Mouse (Mus musculus): Measurements from ENCODE around the gene Arnt2. TPM values are rescaled to one million over a fixed set of nuclear protein-coding genes. Genes with fewer than 3 reads are reported as not detected.

The Arnt2 gene
- polyA plus RNA-seq, 1 experiment, result 5.6 TPM

DNA sequence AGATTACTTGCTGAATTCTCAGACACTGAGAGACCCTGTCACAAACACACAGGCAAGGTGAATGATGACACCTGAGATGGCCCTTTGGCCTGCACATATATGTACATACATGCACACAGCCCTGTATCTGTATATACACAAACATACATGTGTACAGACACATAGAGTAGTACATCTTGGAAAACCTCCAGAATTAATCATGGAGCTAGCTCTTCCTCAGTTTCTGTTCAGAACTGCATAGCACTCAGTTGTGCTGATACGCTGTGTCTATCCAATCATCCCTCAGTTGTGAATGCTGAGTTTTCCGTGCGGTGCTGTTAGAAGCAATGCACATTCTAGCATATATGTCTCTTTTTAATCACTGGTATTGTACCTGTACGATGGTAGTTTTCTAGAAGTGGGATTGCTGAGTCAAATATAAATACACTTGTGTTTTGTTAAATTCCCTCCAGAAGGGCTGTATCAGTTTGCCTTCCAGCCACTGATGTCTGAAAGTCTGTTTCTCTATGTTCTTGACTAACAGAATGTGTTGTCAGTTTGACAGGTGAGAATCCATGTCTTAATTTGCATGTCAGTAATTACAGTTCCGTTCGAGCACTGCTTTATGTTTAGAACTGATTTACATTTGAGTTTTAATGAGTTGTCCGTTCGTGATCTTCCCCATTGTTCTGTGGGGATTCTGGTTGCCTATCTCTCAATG lies 123.3 kb downstream of the Arnt2 start:
- no peaks in the 10 kb centered on the region for H3K36me3 ChIP-seq (ENCODE audit: control insufficient read depth, insufficient read depth, low read length)
- no peak for TF ChIP-seq CTCF (IDR thresholded peaks at IDR 0.05; ENCODE audit: control insufficient read depth, insufficient read depth, insufficient replicate concordance, low read depth, low read length)
- TF ChIP-seq POLR2A (IDR thresholded peaks at IDR 0.05; ENCODE audit: control insufficient read depth, low read depth, low read length), result no peak
- H3K27me3 ChIP-seq (ENCODE audit: control insufficient read depth, insufficient read depth, low read length), result no peaks in the 10 kb centered on the region
- H3K4me3 ChIP-seq (ENCODE audit: control insufficient read depth, low read depth, low read length), result no peak overlapping the region
- H3K4me1 ChIP-seq (ENCODE audit: control insufficient read depth, insufficient read depth, low read length), result no peaks in the 10 kb centered on the region
- no peak overlapping the region for H3K27ac ChIP-seq (ENCODE audit: control insufficient read depth, insufficient read depth, low read depth, low read length)

DNA sequence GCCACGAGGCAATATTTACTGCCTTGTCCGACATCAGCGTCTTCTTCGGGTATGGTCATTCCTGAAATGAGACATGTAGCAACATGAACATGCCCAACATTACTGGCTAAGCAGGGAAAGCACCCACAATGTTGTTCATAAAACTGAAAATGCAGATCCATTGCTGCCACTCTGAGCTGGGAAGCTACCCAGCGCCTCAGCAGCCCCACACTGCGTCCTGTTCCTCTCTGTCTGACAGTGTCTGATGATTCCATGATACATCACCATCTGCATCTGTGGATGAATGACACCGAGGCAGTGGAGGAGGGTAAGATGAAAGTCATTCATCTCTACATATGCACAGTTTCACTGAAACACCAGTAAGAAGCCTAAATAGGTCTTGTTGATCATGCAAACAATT lies 124.2 kb downstream of the Arnt2 start:
- Histone ChIP-seq H3K36me3 (ENCODE audit: control insufficient read depth, insufficient read depth, low read length) (no peaks in the 10 kb centered on the region), H3K4me3 (ENCODE audit: control insufficient read depth, low read depth, low read length) (no peak overlapping the region)
- TF ChIP-seq CTCF (IDR thresholded peaks at IDR 0.05; ENCODE audit: control insufficient read depth, insufficient read depth, insufficient replicate concordance, low read depth, low read length), result no peak
- no peak for TF ChIP-seq POLR2A (IDR thresholded peaks at IDR 0.05; ENCODE audit: control insufficient read depth, low read depth, low read length)

DNA sequence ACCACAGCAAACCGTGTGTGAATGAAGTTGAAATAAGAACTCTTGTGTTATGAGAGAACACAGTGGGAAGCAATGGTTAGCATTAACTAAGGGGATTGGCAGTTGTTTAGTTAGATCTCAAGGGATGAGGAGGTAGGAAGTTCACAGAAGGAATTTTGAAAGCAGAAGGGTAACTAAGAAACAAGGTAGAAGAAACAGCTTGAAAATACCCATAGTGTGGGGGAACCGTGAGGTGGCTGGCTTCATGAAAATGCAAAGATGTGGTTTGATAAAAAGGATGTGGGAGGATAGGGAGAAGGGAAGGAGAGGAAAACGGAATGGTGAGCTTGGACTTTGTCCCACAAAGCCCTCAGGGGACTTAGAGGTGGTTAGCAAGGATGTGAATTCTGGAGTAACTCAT lies 125.0 kb downstream of the Arnt2 start:
- Histone ChIP-seq H3K27ac (ENCODE audit: control insufficient read depth, insufficient read depth, low read depth, low read length) (no peak overlapping the region), H3K4me1 (ENCODE audit: control insufficient read depth, insufficient read depth, low read length) (no peaks in the 10 kb centered on the region), H3K36me3 (ENCODE audit: control insufficient read depth, insufficient read depth, low read length) (no peaks in the 10 kb centered on the region), H3K27me3 (ENCODE audit: control insufficient read depth, insufficient read depth, low read length) (no peaks in the 10 kb centered on the region), H3K4me3 (ENCODE audit: control insufficient read depth, low read depth, low read length) (no peak overlapping the region)
- no peak for TF ChIP-seq CTCF (IDR thresholded peaks at IDR 0.05; ENCODE audit: control insufficient read depth, insufficient read depth, insufficient replicate concordance, low read depth, low read length)
- TF ChIP-seq POLR2A (IDR thresholded peaks at IDR 0.05; ENCODE audit: control insufficient read depth, low read depth, low read length), result no peak

More for the DNA sequence above, 124.2 kb downstream of the Arnt2 start:
- H3K27ac ChIP-seq (ENCODE audit: control insufficient read depth, insufficient read depth, low read depth, low read length), result no peak overlapping the region
- no peaks in the 10 kb centered on the region for H3K27me3 ChIP-seq (ENCODE audit: control insufficient read depth, insufficient read depth, low read length)
- H3K4me1 ChIP-seq (ENCODE audit: control insufficient read depth, insufficient read depth, low read length), result no peaks in the 10 kb centered on the region

DNA sequence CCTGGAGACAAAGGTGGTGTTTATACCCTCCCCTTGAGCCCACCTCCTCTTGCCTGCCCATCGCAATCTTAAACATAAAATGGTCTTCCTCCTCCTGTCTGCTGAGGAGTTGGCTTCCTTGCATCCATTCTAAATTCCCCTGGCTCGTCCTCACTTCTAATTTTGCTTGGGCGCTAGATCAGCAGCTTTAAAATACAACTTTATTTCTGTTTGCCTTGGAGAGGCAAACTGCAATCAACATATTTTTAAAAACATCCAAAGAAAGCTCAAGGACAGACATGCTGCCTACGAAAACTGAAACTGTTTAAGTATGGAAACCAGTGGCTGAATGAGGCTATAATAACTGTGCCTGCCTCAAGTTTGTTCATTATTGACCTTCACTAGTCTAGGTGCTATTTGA lies 127.7 kb downstream of the Arnt2 start:
- Histone ChIP-seq H3K4me1 (ENCODE audit: control insufficient read depth, insufficient read depth, low read length) (no peaks in the 10 kb centered on the region), H3K4me3 (ENCODE audit: control insufficient read depth, low read depth, low read length) (no peak overlapping the region), H3K27ac (ENCODE audit: control insufficient read depth, insufficient read depth, low read depth, low read length) (no peak overlapping the region), H3K27me3 (ENCODE audit: control insufficient read depth, insufficient read depth, low read length) (no peaks in the 10 kb centered on the region), H3K36me3 (ENCODE audit: control insufficient read depth, insufficient read depth, low read length) (no peaks in the 10 kb centered on the region)
- TF ChIP-seq POLR2A (IDR thresholded peaks at IDR 0.05; ENCODE audit: control insufficient read depth, low read depth, low read length) (no peak), CTCF (IDR thresholded peaks at IDR 0.05; ENCODE audit: control insufficient read depth, insufficient read depth, insufficient replicate concordance, low read depth, low read length) (no peak)

DNA sequence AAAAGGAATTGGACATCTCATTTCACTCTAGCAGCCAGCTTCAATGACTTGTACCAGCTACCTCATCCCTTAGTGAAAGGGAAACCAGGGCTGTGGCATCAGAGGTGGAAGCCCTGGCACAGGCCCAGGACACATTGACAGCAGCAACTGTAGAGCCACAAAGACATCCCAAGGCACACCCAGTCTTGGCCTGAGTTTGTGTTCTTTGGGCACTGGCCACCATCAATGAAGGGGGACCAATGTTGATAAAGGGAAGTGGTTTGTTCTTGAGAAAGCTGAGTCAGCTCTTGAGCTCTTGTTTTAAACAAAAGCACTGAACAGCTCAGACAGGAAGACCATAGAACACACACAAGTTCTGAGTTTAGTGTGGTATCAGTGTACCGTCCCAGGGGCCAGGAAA lies 130.7 kb downstream of the Arnt2 start:
- TF ChIP-seq CTCF (IDR thresholded peaks at IDR 0.05; ENCODE audit: control insufficient read depth, insufficient read depth, insufficient replicate concordance, low read depth, low read length), result no peak
- no peak for TF ChIP-seq POLR2A (IDR thresholded peaks at IDR 0.05; ENCODE audit: control insufficient read depth, low read depth, low read length)
- Histone ChIP-seq H3K4me3 (ENCODE audit: control insufficient read depth, low read depth, low read length) (no peak overlapping the region), H3K27ac (ENCODE audit: control insufficient read depth, insufficient read depth, low read depth, low read length) (no peak overlapping the region), H3K36me3 (ENCODE audit: control insufficient read depth, insufficient read depth, low read length) (no peaks in the 10 kb centered on the region), H3K4me1 (ENCODE audit: control insufficient read depth, insufficient read depth, low read length) (no peaks in the 10 kb centered on the region), H3K27me3 (ENCODE audit: control insufficient read depth, insufficient read depth, low read length) (no peaks in the 10 kb centered on the region)

DNA sequence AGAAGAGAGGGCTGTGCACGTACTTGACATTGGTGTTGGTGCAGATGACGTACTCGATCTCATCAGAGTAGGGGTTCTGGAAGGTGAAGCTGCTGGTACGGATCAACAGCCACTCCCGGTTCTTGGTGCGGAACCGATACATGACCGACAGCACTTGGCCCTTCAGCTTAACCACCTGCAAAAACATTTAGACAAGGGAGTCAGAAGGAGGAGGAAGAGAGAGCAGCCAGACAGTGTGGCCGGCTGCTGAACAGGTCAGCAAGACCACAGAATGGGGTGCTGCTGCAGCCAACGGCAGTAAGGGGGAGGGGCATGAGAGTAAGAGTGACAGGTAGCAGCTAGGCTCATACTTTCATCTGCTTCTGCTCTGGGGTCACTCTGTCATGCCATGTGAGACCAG lies 134.7 kb downstream of the Arnt2 start:
- TF ChIP-seq POLR2A (IDR thresholded peaks at IDR 0.05; ENCODE audit: control insufficient read depth, low read depth, low read length) (no peak), CTCF (IDR thresholded peaks at IDR 0.05; ENCODE audit: control insufficient read depth, insufficient read depth, insufficient replicate concordance, low read depth, low read length) (no peak)
- H3K4me3 ChIP-seq (ENCODE audit: control insufficient read depth, low read depth, low read length), result no peak overlapping the region
- no peaks in the 10 kb centered on the region for H3K36me3 ChIP-seq (ENCODE audit: control insufficient read depth, insufficient read depth, low read length)

DNA sequence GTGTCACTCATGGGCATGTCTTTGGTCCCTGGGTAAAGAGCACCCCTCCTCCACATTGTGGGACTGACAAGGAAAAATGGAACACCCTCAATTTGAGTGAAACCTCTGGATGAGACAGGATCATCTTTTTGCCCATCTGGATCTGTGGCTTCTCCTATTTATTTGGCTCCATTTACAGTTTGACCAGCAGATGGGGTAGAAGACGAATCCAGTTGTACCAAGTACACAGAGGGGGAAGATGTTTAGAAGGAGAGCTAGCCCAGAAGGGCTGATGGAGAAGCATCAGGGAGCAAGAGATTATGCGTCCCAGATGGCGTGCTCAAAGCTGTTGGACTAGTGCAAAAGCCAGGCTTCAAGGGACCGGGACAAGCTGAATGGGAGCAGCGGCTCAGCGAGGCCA lies 136.0 kb downstream of the Arnt2 start:
- TF ChIP-seq POLR2A (IDR thresholded peaks at IDR 0.05; ENCODE audit: control insufficient read depth, low read depth, low read length), result no peak
- no peak for TF ChIP-seq CTCF (IDR thresholded peaks at IDR 0.05; ENCODE audit: control insufficient read depth, insufficient read depth, insufficient replicate concordance, low read depth, low read length)
- Histone ChIP-seq H3K27me3 (ENCODE audit: control insufficient read depth, insufficient read depth, low read length) (no peaks in the 10 kb centered on the region), H3K4me1 (ENCODE audit: control insufficient read depth, insufficient read depth, low read length) (no peaks in the 10 kb centered on the region), H3K36me3 (ENCODE audit: control insufficient read depth, insufficient read depth, low read length) (no peaks in the 10 kb centered on the region), H3K27ac (ENCODE audit: control insufficient read depth, insufficient read depth, low read depth, low read length) (no peak overlapping the region), H3K4me3 (ENCODE audit: control insufficient read depth, low read depth, low read length) (no peak overlapping the region)

More for the DNA sequence above, 134.7 kb downstream of the Arnt2 start:
- Histone ChIP-seq H3K27ac (ENCODE audit: control insufficient read depth, insufficient read depth, low read depth, low read length) (no peak overlapping the region), H3K4me1 (ENCODE audit: control insufficient read depth, insufficient read depth, low read length) (no peaks in the 10 kb centered on the region), H3K27me3 (ENCODE audit: control insufficient read depth, insufficient read depth, low read length) (no peaks in the 10 kb centered on the region)

All from testis, adult 2 months (tissue).